In genomic region chr13:97584045-97584444, GRCm38 (mm10) we compare ENCODE assay signal across 18 mouse cellular contexts.
"Had no signal": no experiment of that assay in that cellular context is flagged by ENCODE, and none has a peak within 500 bp of the region (broad histone marks: within the 10 kb centered on the region; RNA-seq: fewer than 3 reads in every experiment).

No protein-coding gene starts in this region.

- H3K9me3 ChIP-seq: kidney, embryonic 15.5 days; lung, embryonic 15.5 days; midbrain, embryonic 15.5 days had no signal

- H3K4me1 ChIP-seq: midbrain, embryonic 15.5 days had no signal

- H3K9ac ChIP-seq: kidney, embryonic 15.5 days; liver, embryonic 14.5 days; lung, embryonic 15.5 days; midbrain, embryonic 15.5 days had no signal

- H3K27me3 ChIP-seq: kidney, embryonic 15.5 days; lung, embryonic 15.5 days; midbrain, embryonic 15.5 days had no signal

- H3K36me3 ChIP-seq: kidney, embryonic 15.5 days; lung, embryonic 15.5 days; midbrain, embryonic 10.5 days; midbrain, embryonic 15.5 days had no signal

- ATAC-seq: intestine, postnatal 0 days; midbrain, embryonic 15.5 days had no signal

- H3K27ac ChIP-seq: kidney, embryonic 15.5 days; left cerebral cortex, adult 2 months; liver, embryonic 14.5 days; lung, embryonic 15.5 days; midbrain, embryonic 10.5 days; midbrain, embryonic 15.5 days had no signal

- H3K4me3 ChIP-seq: kidney, embryonic 15.5 days; left cerebral cortex, adult 2 months; lung, embryonic 15.5 days; midbrain, embryonic 10.5 days; midbrain, embryonic 15.5 days; myocyte had no signal

- DNase-seq: kidney, adult 2 months; kidney, postnatal 10 days; kidney, postnatal 36 days; layer of hippocampus, postnatal 36 days; lung, adult 18-20 months; lung, postnatal 10 days; right cerebral cortex, adult 18-20 months; thymus, adult 18-20 months; thymus, postnatal 36 days had no signal

- H3K4me2 ChIP-seq: kidney, embryonic 15.5 days; liver, embryonic 11.5 days; lung, embryonic 15.5 days; midbrain, embryonic 15.5 days had no signal
